Mouse (Mus musculus) left cerebral cortex, adult 9 months (tissue): ENCODE data around the gene Inha.

Source experiments
- DNase-seq, 2 experiments: peaks; one replicate each; pipeline ENCODE4 v3.0.0; 2022; ENCODE audit warnings: low spot score in 2 of 2

Gene Inha

GRCm38 (mm10) chr1:75519576-75519975 lies 12.7 kb downstream of the Inha start:
- DNase-seq: no peak

DNA sequence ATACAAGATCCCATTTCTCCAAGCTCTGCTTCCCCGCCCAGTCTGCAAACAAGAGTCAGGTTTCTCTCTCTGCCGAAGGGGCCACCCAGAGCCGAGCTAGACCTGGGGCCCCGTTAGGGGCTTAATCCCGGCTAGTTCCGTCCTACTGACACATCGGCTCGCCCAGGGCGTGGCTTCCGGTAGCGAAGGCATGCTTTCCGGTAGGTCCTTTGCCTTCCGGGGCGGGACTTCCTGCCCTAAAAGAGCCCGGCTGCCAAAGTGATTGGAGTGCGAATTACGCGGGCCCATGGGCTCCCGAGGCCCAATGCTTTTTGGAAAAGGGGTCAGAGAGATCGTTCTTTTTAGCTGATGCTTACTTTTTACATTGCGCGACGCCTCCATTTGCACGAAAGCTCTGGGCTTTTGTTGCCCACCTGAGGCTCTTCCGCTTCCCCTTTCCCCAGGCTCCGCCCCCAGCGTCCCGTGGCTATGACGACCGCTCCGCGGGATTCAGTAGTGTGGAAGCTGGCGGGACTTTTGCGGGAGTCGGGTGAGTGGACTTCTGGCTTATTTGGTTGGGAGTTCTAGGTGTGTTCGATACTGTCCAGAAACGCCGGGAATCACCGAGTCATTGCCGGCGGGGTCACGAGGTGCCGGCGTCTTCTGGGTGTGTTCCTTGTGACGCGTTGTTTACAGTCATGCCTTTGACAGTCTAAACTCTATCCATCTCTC lies 14.6 kb downstream of the Inha start, which contains the start of gene Stk11ip:
Stk11ip (plus strand) TSS at position 209 of the 711 bp plus-strand sequence.
- DNase-seq: peak; percentile 71 to 92

DNA sequence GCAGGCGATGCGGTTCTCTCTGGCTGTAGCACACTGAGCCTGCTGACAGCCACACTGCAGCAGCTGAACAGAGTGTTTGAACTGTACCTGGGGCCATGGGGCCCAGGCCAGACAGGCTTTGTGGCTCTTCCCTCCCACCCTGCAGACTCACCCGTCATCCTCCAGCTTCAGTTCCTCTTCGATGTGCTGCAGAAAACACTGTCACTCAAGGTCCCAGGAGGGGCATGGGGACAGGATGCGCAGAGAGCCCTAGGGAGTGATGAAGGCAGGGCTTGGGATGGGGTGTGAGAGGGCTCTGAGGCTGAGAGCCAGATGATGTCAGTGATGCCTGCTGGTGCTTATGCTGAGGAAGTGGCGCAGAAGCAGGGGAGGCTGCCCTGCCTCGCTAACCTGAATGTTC lies 17.8 kb downstream of the Inha start:
- no peak for DNase-seq

- DNase-seq: no peak
These were observed 23.7 kb downstream of the Inha start for GRCm38 (mm10) chr1:75530546-75530945.

DNA sequence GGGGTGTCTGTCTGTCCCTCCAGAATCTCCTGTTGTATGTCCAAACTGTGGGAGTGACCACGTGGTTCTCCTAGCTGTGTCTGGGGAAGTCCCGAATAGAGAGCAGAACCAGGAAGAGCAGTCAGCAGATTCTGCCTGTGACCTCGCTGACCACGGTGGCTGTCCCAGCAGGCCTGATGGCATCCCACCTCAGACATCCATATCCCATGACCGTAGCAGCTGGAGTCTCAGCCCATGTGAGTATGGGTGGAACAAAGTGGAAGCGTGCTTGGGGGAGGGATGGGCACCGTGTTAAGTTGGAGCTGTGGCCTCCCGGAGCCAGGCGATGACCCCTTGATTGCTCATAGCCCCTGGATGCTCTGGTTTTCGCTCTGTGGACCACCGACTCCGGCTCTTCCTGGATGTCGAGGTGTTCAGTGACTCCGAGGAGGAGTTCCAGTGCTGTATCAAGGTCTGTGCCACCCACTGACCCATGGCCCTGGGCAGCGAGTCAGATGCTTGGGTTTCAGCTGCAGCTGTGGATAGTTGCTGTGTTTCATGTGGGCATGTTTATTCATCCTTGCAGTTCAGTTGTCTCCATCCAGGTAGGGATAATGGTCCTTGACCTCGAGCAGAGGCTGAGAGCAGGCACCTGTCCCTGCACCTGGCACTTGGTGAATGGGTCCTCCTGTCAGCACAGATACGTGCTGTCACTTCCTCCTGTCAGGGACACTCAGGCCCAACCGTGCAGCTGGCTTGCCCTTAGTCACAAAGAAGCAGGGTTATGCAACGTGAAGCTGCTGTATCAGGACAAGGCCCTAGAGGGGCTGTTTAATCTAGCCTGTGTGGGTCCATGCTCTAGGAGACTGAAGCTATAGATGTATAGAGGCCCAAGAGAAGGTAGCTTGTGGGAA lies 25.6 kb downstream of the Inha start:
- DNase-seq: no peak

DNA sequence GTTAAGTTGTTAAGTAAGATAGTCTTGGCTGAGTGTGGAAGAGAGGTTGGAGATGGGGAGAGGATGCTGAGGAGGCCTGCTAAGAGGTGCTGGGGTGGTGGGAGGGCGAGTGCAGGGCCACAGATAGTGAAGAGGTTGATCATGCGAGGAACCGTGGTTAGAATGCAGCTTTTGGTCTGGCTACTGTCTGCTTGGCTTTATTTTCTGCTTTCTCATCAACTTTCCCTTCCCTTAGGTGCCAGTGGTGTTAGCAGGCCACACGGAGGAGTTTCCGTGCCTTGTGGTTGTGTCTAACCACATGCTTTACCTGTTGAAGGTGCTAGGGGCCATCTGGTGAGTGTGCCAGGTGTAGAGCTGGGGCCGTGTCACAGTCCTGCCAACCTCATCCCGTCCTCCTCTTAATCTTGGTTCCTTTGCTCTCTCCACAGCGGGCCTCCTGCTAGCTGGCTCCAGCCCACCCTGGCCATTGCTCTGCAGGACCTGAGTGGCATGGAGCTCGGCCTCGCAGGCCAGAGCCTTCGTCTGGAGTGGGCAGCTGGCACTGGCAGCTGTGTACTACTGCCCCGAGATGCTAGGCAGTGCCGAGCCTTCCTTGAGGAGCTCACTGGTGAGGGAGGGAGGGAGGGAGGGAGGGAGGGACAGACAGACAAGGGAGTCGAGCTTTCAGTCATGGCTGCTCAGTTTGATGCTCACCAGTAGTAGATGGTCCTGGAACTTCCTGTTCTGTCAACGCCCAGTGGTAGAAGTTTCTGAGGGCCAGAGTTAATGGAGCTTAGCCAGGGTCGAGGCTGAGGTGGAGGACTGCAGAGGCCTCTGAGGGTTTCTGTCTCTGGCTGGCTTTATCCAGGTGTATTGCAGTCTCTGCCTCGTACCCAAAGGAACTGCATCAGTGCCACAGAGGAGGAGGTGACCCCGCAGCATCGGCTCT lies 26.7 kb downstream of the Inha start:
- no peak for DNase-seq

- DNase-seq: no peak
These were observed 30.7 kb downstream of the Inha start for GRCm38 (mm10) chr1:75537587-75537986.

GRCm38 (mm10) chr1:75538597-75539190 lies 31.8 kb downstream of the Inha start:
- no peak for DNase-seq

- no peak for DNase-seq
These were observed 34.6 kb downstream of the Inha start for GRCm38 (mm10) chr1:75541496-75541895.

DNA sequence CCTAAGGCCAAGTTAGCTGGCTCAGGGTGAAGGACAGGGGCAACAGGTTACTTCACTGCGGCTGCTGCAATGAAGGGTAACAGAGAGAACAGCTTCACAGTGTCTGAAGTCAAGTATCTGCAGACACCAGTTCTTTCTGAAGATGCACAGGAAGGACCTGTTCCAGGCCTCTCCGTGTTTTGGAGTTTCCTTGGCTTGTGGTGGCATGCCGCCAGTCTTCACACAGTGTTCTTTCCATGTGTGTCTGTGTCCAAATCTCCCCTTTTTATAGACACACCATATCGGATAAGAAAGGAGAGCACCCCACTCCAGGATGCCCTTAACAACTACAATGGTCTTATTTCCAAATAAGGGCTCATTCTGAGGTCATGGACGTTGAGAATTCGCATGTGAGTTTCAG lies 37.5 kb downstream of the Inha start:
- DNase-seq: no peak

DNA sequence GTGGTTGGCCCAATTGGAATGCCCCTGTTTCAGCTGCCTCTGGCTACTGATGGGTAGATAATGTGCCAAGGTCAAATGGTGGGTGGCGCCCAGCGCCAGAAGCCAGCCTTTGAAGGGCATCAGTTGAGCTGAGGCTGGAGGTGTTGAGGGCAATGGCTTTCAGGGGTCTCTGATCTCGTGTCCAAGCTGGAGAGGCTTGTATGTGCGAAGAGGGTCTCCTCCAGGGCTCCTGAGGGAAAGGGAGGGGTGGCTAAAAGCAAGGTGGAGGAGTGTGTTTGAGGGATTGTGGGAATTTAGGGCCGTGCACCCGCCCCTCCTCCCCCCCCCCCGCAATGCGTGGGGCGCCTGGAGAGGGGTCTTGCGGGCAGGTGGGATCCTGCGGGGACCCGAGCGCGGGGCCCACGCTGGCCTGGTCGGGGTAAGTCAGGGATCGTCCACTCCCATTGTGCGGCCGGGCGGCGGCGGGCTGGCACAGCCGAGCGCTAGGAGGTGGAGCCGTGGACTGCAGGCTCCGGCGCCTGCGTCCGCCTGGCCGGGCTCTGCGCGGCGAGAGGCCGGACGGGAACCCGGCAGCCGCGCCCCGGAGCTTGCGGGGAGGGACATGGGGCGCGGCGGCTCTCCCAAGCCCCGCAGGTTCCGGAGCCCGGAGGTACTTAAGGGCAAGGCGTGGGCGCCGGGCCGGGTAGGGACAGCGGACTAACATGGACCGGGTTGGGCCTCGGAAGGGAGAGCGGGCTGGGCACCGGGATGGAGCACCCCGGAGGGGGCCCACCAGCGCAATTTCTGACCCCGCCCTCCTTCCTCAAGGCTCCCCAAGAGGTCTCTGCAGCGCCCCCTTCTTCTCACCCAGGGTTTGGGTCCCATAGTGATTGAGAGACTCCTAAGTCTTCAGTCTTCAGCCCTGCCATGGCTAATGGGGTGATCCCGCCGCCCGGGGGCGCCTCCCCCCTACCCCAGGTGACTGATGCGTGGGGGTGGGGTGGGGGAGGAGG lies 39.4 kb downstream of the Inha start, which contains the start of gene Slc4a3:
Slc4a3 (plus strand) TSS at position 302 of the 992 bp plus-strand sequence.
- DNase-seq: peak in 1 of 2 experiments; percentile 58

- no peak for DNase-seq
These were observed 40.5 kb downstream of the Inha start for GRCm38 (mm10) chr1:75547351-75547750.

DNA sequence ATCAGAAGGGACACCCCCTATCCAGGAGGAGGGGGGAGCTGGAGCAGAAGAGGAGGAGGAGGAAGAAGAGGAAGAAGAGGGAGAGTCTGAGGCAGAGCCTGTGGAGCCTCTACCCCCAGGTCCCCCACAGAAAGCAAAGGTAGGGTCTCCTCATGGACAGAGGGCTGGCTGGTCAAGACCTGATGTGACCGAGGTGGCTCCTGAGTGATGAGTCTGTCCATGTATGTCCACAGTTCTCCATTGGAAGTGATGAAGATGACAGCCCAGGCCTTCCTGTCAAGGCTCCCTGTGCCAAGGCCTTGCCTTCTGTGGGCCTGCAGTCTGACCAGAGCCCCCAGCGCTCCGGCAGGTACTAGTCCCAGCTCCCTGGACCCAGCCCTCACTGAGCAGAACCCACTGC lies 41.2 kb downstream of the Inha start:
- DNase-seq: no peak

DNA sequence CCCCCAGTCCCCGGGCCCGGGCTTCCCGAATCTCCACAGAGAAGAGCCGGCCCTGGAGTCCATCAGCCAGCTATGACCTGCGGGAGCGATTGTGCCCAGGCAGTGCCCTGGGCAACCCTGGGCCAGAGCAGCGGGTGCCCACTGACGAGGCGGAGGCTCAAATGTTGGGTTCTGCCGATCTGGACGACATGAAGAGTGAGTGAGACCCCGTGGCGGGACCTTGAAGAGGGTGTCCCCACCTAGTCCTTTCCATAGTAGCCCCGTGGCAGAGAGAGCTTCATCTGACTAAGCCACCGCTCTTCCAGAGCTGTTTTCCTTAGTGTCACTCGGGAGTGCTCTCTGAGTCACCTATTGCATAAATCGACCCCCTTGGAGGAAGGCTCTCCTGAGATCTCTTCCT lies 42.0 kb downstream of the Inha start:
- DNase-seq: no peak

DNA sequence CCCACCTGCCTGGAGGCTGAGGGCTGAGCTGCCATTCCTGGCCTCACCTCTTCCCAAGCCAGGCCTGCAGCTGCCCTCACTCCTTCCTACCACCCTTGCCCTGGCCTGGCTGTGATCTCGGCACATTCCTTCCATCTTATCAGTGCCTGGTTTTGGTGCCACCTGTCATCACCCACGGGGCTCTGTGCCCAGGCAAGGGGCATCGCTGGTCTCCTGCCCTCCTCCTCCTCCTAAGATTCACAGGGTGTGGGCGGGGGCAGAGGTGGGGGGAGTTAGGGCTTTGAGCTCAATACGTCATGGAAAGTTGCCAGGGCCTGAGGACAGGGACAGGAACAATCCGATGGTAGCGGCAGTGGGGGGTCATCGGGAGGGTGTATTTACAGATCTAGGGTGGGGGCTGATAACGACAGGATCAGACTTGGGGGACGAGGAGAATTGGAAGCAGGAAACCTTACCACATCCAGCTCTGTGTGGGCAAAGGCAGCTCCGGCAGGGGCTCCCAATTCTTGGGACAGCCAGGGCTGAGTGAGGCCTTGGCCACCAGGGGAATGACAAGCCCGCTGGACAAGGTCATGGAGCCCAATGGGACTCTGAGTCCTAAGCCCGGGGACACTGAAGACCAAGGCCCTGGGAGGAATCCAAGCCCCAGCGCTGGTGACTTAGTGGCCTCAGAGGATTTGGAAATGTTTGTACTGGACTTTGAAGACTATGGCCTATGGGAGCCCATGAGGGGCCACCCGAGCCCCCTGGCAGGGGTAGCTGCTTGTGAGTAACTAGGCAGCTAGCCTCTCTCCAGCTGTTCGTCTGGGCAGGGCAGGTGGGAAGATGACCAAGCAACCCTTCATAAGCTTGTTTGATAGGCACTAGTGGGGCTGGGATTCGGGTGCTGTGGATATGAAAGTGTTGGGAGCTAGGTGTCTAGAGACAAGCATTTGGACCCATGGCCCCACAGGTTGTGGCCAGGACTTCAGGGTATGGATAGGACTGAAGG lies 42.7 kb downstream of the Inha start:
- DNase-seq: no peak

- no peak for DNase-seq
These were observed 43.7 kb downstream of the Inha start for GRCm38 (mm10) chr1:75550586-75550985.

DNA sequence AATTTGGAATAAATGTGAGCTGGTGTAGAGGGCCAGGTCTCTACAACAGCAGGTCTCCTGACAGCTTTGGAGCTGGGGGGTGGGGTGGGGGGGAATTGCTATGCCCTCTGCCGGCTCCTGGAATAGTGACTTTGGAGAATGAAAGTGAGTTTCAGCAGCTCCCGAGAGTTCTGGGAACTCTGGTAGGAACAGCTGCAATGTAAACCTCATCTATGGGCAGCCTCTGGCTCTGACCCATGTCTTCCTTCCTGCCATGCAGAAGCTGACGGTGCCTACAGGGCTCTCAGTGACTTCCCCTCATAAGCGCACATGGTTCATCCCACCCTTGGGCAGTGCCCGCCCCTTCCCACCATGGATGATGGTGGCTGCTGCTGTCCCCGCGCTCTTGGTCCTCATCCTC lies 48.8 kb downstream of the Inha start:
- no peak for DNase-seq

GRCm38 (mm10) chr1:75556143-75556781 lies 49.4 kb downstream of the Inha start:
- DNase-seq: peak; percentile 59 to 66
